Comparison of ENCODE assay signal across 8 mouse cellular contexts in genomic region chr10:4431746-4432122, GRCm38 (mm10). TPM values are rescaled to one million over a fixed set of nuclear protein-coding genes. Genes with fewer than 3 reads are reported as not detected.
A peak's percentile ranks its signal among the peaks of the same experiment; 100 is the strongest.
DNase-seq lines count a peak whose midpoint lies in the region; ATAC-seq and TF ChIP-seq lines count a peak whose summit lies in the region.

No protein-coding gene starts in this region.

- WGBS in heart, embryonic 11.5 days (ENCODE audit: insufficient replicate concordance): 12% methylated on average over 5 of the region's 5 CpGs
- WGBS in forebrain, embryonic 10.5 days: 13% methylated on average over 5 of the region's 5 CpGs
- WGBS in liver, embryonic 13.5 days (ENCODE audit: insufficient replicate concordance): 8% methylated on average over 5 of the region's 5 CpGs

- ATAC-seq in heart, embryonic 11.5 days (replicated peaks; ENCODE audit: insufficient number of reproducible peaks, low FRiP score, low TSS enrichment): peak; percentile 11
- ATAC-seq in liver, embryonic 13.5 days (ENCODE audit: low read depth): no peak

- H3K4me2 ChIP-seq in heart, embryonic 11.5 days: peak overlapping the region; percentile 87
- peak overlapping the region; percentile 84 for H3K4me2 ChIP-seq in liver, embryonic 13.5 days

- H3K4me1 ChIP-seq in heart, embryonic 11.5 days (ENCODE audit: control insufficient read depth, insufficient read depth, low read length): peaks cover 7% of the 10 kb centered on the region; the same call in 1 of the 2 replicates
- peaks cover 20% of the 10 kb centered on the region for H3K4me1 ChIP-seq in forebrain, embryonic 10.5 days
- H3K4me1 ChIP-seq in liver, embryonic 13.5 days (replicated peaks): peaks cover 39% of the 10 kb centered on the region

- peak overlapping the region; percentile 47; the same call in 1 of the 2 replicates for H3K27ac ChIP-seq in heart, embryonic 11.5 days (ENCODE audit: low read depth, low read length)
- H3K27ac ChIP-seq in forebrain, embryonic 10.5 days: peak overlapping the region; percentile 86
- H3K27ac ChIP-seq in liver, embryonic 13.5 days: peak overlapping the region; percentile 72

- H3ac ChIP-seq in C2C12 (ENCODE audit: control insufficient read depth, insufficient read length, low read depth): peak overlapping the region; percentile 85

- peaks cover 35% of the 10 kb centered on the region for H3K79me3 ChIP-seq in C2C12 (ENCODE audit: low read depth)

- H3K36me3 ChIP-seq in heart, embryonic 11.5 days (ENCODE audit: control insufficient read depth, insufficient read depth, low read length): no peaks in the 10 kb centered on the region; the same call in 1 of the 2 replicates
- H3K36me3 ChIP-seq in C2C12 (ENCODE audit: control insufficient read depth, insufficient read depth): peaks cover 31% of the 10 kb centered on the region
- H3K36me3 ChIP-seq in forebrain, embryonic 10.5 days (replicated peaks): peaks cover 36% of the 10 kb centered on the region
- peaks cover 28% of the 10 kb centered on the region for H3K36me3 ChIP-seq in liver, embryonic 13.5 days

- TF ChIP-seq CTCF in C2C12 (IDR thresholded peaks at IDR 0.05; ENCODE audit: control insufficient read depth, insufficient read depth, insufficient read length): no peak

- no peaks in the 10 kb centered on the region for H3K9me3 ChIP-seq in heart, embryonic 11.5 days (replicated peaks; ENCODE audit: control insufficient read depth, low read length)
- H3K9me3 ChIP-seq in forebrain, embryonic 10.5 days: no peaks in the 10 kb centered on the region
- no peaks in the 10 kb centered on the region for H3K9me3 ChIP-seq in liver, embryonic 13.5 days (replicated peaks)

- H3K4me3 ChIP-seq in heart, embryonic 11.5 days (ENCODE audit: low read depth, low read length): peak overlapping the region; percentile 71
- H3K4me3 ChIP-seq in C2C12 (ENCODE audit: insufficient read depth, poor library complexity, severe bottlenecking): peak overlapping the region; percentile 79
- H3K4me3 ChIP-seq in forebrain, embryonic 10.5 days: peak overlapping the region; percentile 68
- H3K4me3 ChIP-seq in liver, embryonic 13.5 days (replicated peaks): peak overlapping the region; percentile 76

- H3K79me2 ChIP-seq in C2C12 (ENCODE audit: control insufficient read depth, insufficient read depth): peaks cover 79% of the 10 kb centered on the region

- H3K27me3 ChIP-seq in heart, embryonic 11.5 days (ENCODE audit: control insufficient read depth, insufficient read depth, low read length): no peaks in the 10 kb centered on the region
- no peaks in the 10 kb centered on the region for H3K27me3 ChIP-seq in C2C12 (ENCODE audit: control insufficient read depth, insufficient read depth, insufficient read length)
- no peaks in the 10 kb centered on the region for H3K27me3 ChIP-seq in forebrain, embryonic 10.5 days (ENCODE audit: poor library complexity, severe bottlenecking)
- H3K27me3 ChIP-seq in liver, embryonic 13.5 days: no peaks in the 10 kb centered on the region

- no peak for DNase-seq in heart, adult 18-20 months
- DNase-seq in forebrain, embryonic 10.5 days (ENCODE audit: extremely low spot score, low spot score): no peak
- DNase-seq in liver, embryonic 13.5 days: no peak
- no peak for DNase-seq in yolk sac, embryonic 10.5 days (ENCODE audit: low spot score)
- no peak for DNase-seq in thymus, postnatal 0 days (ENCODE audit: low spot score)
- DNase-seq in embryo, embryonic 10 days (ENCODE audit: low spot score): no peak

- H3K9ac ChIP-seq in heart, embryonic 11.5 days (ENCODE audit: low read depth, low read length): peak overlapping the region; percentile 85
- peak overlapping the region; percentile 76 for H3K9ac ChIP-seq in liver, embryonic 13.5 days

TF ChIP-seq in C2C12, 6 proteins besides CTCF, POLR2A, EP300 and RAD21:
- TF ChIP-seq MAX (IDR thresholded peaks at IDR 0.05): no peak

RNA-seq across cellular contexts. Expression of gene Rmnd1, which starts 0.5 kb away (rescaled TPM):
- 87.3 and 91.7 TPM in 2 replicates for polyA plus RNA-seq in heart, embryonic 11.5 days (2014; fragmentation: Nextera tagmentation; extraction: Ambion mirVana)
- total RNA-seq in heart, adult 18-20 months (2021): 10 to 100 TPM; 65.8 to 66.0 TPM
- polyA plus RNA-seq in C2C12 (2012; fragmentation: generic; extraction: Trizol): 11.1 TPM
- polyA plus RNA-seq in forebrain, embryonic 10.5 days (2016; fragmentation: Nextera tagmentation; extraction: Ambion mirVana): 48.5 and 50.1 TPM in 2 replicates
- polyA plus RNA-seq in liver, embryonic 13.5 days (2015; fragmentation: Nextera tagmentation; extraction: Ambion mirVana): 21.4 and 25.0 TPM in 2 replicates
- 37.1 and 38.7 TPM in 2 replicates for polyA plus RNA-seq in thymus, postnatal 0 days (2015; fragmentation: Nextera tagmentation; extraction: Ambion mirVana)

RNA-seq across cellular contexts. Expression of gene Armt1, which starts 0.5 kb away (rescaled TPM):
- 20.2 and 23.3 TPM in 2 replicates for polyA plus RNA-seq in heart, embryonic 11.5 days (2014; fragmentation: Nextera tagmentation; extraction: Ambion mirVana)
- total RNA-seq in heart, adult 18-20 months (2021): 10 to 100 TPM in 1 of 2 experiments, 1 to 10 TPM in 1; 8.8 to 10.1 TPM
- polyA plus RNA-seq in C2C12 (2012; fragmentation: generic; extraction: Trizol): 15.8 TPM
- polyA plus RNA-seq in forebrain, embryonic 10.5 days (2016; fragmentation: Nextera tagmentation; extraction: Ambion mirVana): 33.5 and 34.1 TPM in 2 replicates
- polyA plus RNA-seq in liver, embryonic 13.5 days (2015; fragmentation: Nextera tagmentation; extraction: Ambion mirVana): 19.4 and 21.7 TPM in 2 replicates
- polyA plus RNA-seq in thymus, postnatal 0 days (2015; fragmentation: Nextera tagmentation; extraction: Ambion mirVana): 33.4 and 37.8 TPM in 2 replicates

RNA-seq across cellular contexts. Expression of gene Zbtb2, which starts 43.8 kb away (rescaled TPM):
- 10.8 and 14.0 TPM in 2 replicates for polyA plus RNA-seq in heart, embryonic 11.5 days (2014; fragmentation: Nextera tagmentation; extraction: Ambion mirVana)
- total RNA-seq in heart, adult 18-20 months (2021): 1 to 10 TPM; 5.5 to 6.0 TPM
- 7.9 TPM for polyA plus RNA-seq in C2C12 (2012; fragmentation: generic; extraction: Trizol)
- polyA plus RNA-seq in forebrain, embryonic 10.5 days (2016; fragmentation: Nextera tagmentation; extraction: Ambion mirVana): 19.7 and 21.6 TPM in 2 replicates
- polyA plus RNA-seq in liver, embryonic 13.5 days (2015; fragmentation: Nextera tagmentation; extraction: Ambion mirVana): 4.4 and 5.7 TPM in 2 replicates
- 21.0 and 21.2 TPM in 2 replicates for polyA plus RNA-seq in thymus, postnatal 0 days (2015; fragmentation: Nextera tagmentation; extraction: Ambion mirVana)

RNA-seq across cellular contexts. Expression of gene Ccdc170, which starts 50.6 kb away (rescaled TPM):
- 0.11 TPM in 1 of 2 replicates, not detected in the other for polyA plus RNA-seq in heart, embryonic 11.5 days (2014; fragmentation: Nextera tagmentation; extraction: Ambion mirVana)
- total RNA-seq in heart, adult 18-20 months (2021): under 1 TPM; 0.21 to 0.62 TPM
- polyA plus RNA-seq in C2C12 (2012; fragmentation: generic; extraction: Trizol): 0.02 TPM
- polyA plus RNA-seq in forebrain, embryonic 10.5 days (2016; fragmentation: Nextera tagmentation; extraction: Ambion mirVana): not detected in 2 replicates
- polyA plus RNA-seq in liver, embryonic 13.5 days (2015; fragmentation: Nextera tagmentation; extraction: Ambion mirVana): not detected in 2 replicates
- 0.15 and 0.23 TPM in 2 replicates for polyA plus RNA-seq in thymus, postnatal 0 days (2015; fragmentation: Nextera tagmentation; extraction: Ambion mirVana)
